Mouse (Mus musculus): ENCODE results near the gene Cpm.

DNA sequence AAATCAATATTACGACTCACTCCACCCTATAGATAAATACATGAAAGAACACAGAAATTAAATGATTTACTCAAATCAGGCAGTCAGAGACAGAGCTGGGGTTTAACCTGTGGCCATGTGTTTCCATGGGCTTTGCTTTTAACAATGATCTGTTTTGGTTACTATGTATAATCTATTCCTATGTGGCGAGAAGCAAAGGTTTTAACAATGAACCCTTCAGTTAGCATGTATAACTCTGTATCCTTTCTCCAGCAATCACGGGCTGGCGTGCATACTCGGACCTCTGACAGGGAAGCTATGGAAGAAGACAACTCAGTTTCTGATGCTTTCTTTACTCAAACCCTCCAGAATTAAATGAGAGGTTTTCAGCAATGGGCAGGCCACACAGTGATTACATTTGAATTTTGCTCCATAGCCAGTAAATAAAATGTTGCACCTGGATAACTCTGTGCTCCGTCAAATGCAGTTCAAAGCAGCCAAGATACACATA, 13.1 kb upstream of the Cpm start:
- TF ChIP-seq POLR2A (IDR thresholded peaks at IDR 0.05; ENCODE audit: insufficient read depth, low read length) (no peak), CTCF (IDR thresholded peaks at IDR 0.05; ENCODE audit: low read depth, low read length) (no peak), EP300 (IDR thresholded peaks at IDR 0.05; ENCODE audit: insufficient read depth, low read depth, low read length) (no peak)

Measured in ES-Bruce4 (cell line).